Mouse (Mus musculus): ENCODE results near the gene Zfp341. TPM values are rescaled to one million over a fixed set of nuclear protein-coding genes. Genes with fewer than 3 reads are reported as not detected.
A peak's percentile ranks its signal among the peaks of the same experiment; 100 is the strongest.

Zfp341 gene
- polyA plus RNA-seq, 1 experiment from 2014 or later, result 1.5 TPM

DNA sequence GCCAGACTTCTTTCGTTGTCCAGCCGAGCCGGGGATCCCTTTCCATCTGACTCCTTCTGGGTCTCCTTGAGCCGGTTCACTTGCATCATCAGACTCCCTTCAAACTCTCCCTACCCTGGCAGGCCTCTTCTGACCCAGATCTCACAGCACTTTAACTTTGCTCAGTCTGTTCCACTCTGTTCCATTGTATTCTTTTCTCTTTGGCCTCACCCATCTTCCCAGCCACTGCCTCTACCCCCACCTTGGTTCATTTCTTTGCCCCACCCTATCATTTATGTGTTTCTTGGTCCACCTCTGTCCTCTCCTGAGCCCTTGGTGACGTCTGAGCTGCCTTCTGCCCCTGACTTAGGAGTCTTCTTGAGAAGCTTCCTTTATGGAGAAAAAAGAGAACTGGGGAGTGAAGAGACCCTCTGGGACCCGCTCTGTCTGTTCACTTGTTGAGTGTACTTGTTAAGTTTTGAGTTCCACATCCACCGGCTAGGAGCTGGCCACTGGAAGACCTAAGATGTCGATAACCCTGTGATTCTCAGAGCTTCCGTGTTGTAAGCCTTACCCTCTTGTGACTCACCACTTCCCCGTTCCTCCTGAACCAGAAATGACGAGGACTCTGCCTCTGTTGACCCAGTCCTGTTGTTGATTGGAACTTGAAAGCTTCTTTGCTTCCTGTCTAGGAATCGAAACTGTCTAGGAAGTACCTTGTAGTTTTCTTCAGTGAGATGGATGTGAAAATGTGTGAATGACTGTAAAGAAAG is 44.6 kb downstream of the Zfp341 start:
- Histone ChIP-seq H3K27me3 (no peaks in the 10 kb centered on the region), H3K36me3 (peaks cover 20% of the 10 kb centered on the region), H3K4me1 (peaks cover 21% of the 10 kb centered on the region), H3K9ac (peak overlapping the region; percentile 96), H3K4me2 (peak overlapping the region; percentile 93), H3K27ac (peak overlapping the region; percentile 89), H3K9me3 (no peaks in the 10 kb centered on the region), H3K4me3 (peak overlapping the region; percentile 85)
- ATAC-seq (ENCODE audit: insufficient number of reproducible peaks, insufficient read depth, low FRiP score, low TSS enrichment, low read depth), result no peak
- WGBS, result 8% methylated on average over 12 of the region's 12 CpGs

- 79% methylated on average over 4 of the region's 4 CpGs for WGBS
- Histone ChIP-seq H3K27ac (0 out of 2 replicates have a peak overlapping the region, but pooled peaks have one; percentile 22), H3K4me2 (peak overlapping the region; percentile 93), H3K9ac (peak overlapping the region; percentile 96), H3K4me1 (peaks cover 21% of the 10 kb centered on the region), H3K9me3 (no peaks in the 10 kb centered on the region), H3K4me3 (peak overlapping the region; percentile 85; the same call in 1 of the 2 replicates), H3K36me3 (peaks cover 24% of the 10 kb centered on the region), H3K27me3 (no peaks in the 10 kb centered on the region)
- ATAC-seq (ENCODE audit: insufficient number of reproducible peaks, insufficient read depth, low FRiP score, low TSS enrichment, low read depth), result no peak
These were observed 46.0 kb downstream of the Zfp341 start for GRCm38 (mm10) chr2:154659070-154659469.

DNA sequence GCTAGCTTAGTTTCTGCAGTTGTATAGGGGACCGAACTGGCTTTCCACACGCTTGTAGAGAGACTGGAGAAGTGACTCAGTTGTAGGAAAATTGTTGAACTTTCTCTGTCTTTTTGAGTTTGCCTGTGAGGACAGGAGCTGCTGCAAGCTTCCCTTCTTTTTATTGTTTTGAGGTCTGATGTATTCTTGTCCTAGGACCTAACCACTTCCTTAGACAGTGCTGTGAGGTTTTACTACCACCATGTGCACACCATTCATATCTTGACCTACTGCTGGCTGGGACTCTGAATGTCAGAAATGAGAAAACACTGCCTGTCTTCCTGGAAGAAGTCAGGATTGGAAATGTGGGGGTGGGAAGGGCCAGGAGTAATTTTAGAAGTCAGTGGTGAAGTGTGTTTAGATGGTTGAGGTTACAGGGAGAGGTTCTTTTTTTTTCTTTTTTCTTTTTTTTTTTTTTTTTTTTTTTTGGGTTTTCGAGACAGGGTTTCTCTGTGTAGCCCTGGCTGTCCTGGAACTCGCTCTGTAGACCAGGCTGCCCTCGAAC is 46.5 kb downstream of the Zfp341 start:
- no peak for ATAC-seq (ENCODE audit: insufficient number of reproducible peaks, insufficient read depth, low FRiP score, low TSS enrichment, low read depth)
- peak overlapping the region; percentile 96 for H3K9ac ChIP-seq
- peaks cover 21% of the 10 kb centered on the region for H3K4me1 ChIP-seq
- H3K4me3 ChIP-seq, result peak overlapping the region; percentile 85; the same call in 1 of the 2 replicates
- peaks cover 24% of the 10 kb centered on the region for H3K36me3 ChIP-seq
- peak overlapping the region; percentile 93 for H3K4me2 ChIP-seq
- no peaks in the 10 kb centered on the region for H3K27me3 ChIP-seq
- no peaks in the 10 kb centered on the region for H3K9me3 ChIP-seq
- 0 out of 2 replicates have a peak overlapping the region, but pooled peaks have one; percentile 22 for H3K27ac ChIP-seq
- 80% methylated on average over 4 of the region's 5 CpGs for WGBS

GRCm38 (mm10) chr2:154668680-154669079 is 55.6 kb downstream of the Zfp341 start:
- Histone ChIP-seq H3K36me3 (peaks cover 7% of the 10 kb centered on the region), H3K4me2 (no peak overlapping the region), H3K4me1 (peaks cover 27% of the 10 kb centered on the region), H3K4me3 (no peak overlapping the region), H3K27ac (no peak overlapping the region), H3K27me3 (no peaks in the 10 kb centered on the region), H3K9me3 (no peaks in the 10 kb centered on the region), H3K9ac (no peak overlapping the region)
- 67% methylated on average over 7 of the region's 7 CpGs for WGBS
- ATAC-seq (ENCODE audit: insufficient number of reproducible peaks, insufficient read depth, low FRiP score, low TSS enrichment, low read depth), result no peak

DNA sequence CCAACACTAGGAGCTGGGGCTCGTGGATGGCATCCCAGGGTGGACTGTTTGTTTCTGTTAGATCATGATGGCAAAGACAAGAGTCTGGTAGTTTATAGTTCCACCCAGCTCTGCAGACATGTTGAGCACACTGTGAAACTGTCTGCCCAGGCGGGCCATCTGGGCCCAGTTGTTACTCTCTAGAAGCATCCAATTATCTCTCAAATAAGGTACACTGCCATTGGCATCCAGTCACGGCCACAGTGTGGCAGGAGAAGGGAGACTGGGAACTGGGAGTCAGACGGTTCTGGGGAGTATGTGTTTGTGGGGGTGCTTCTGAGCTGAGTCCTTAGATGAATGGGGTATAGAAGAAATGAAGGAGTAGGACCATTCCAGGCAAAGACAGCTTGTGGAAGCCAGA is 57.0 kb downstream of the Zfp341 start:
- Histone ChIP-seq H3K9ac (no peak overlapping the region), H3K36me3 (peaks cover 7% of the 10 kb centered on the region), H3K27ac (no peak overlapping the region), H3K4me3 (no peak overlapping the region), H3K27me3 (no peaks in the 10 kb centered on the region), H3K4me1 (peaks cover 40% of the 10 kb centered on the region), H3K4me2 (no peak overlapping the region), H3K9me3 (no peaks in the 10 kb centered on the region)
- ATAC-seq (ENCODE audit: insufficient number of reproducible peaks, insufficient read depth, low FRiP score, low TSS enrichment, low read depth), result no peak
- WGBS, result 79% methylated on average over 4 of the region's 4 CpGs

DNA sequence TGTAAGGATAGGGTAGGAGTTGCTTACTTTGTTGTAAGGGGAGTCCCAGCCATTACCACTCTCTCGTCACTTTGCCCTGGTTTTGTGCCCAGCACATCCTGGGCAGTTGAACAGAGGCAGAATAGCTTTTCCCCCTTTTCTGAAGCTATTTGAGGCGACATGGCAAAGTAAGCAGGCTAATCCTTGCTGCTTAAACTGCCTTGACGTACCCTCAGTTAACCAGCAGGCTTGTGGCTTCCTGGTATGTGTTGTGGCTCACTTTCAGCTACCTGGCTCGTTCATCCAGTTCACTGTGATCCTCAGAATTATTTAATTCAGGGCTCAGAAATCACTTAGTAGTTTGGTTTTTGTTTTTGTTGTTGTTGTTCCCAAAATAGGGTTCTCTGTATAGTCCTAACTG is 57.6 kb downstream of the Zfp341 start:
- no peak overlapping the region for H3K9ac ChIP-seq
- no peaks in the 10 kb centered on the region for H3K9me3 ChIP-seq
- WGBS, result 73% methylated on average over 4 of the region's 4 CpGs
- no peak overlapping the region for H3K4me2 ChIP-seq
- H3K4me1 ChIP-seq, result peaks cover 41% of the 10 kb centered on the region
- ATAC-seq (ENCODE audit: insufficient number of reproducible peaks, insufficient read depth, low FRiP score, low TSS enrichment, low read depth), result no peak
- H3K36me3 ChIP-seq, result peaks cover 12% of the 10 kb centered on the region
- H3K27me3 ChIP-seq, result no peaks in the 10 kb centered on the region
- no peak overlapping the region for H3K27ac ChIP-seq
- no peak overlapping the region for H3K4me3 ChIP-seq

DNA sequence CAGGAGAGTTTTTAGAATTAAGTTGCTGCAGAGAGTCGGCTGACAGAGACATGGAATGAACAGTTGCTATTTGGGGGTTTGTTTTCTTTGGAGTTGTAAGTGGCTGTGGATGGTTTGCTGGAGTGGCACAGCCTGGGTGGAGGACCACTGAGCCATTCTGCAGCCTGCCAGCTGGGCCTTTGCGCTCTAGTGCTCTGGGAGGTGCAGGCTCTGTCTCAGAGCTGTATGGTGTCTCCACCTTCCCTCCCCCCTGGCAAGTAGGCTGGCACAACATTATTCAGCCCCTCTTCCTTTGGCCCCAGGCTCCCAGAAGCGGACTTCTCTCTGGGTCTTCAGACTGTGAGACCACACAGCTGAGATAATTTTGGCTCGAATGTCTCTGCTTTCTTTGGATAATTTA is 60.9 kb downstream of the Zfp341 start:
- Histone ChIP-seq H3K9me3 (no peaks in the 10 kb centered on the region), H3K4me1 (peaks cover 54% of the 10 kb centered on the region), H3K9ac (no peak overlapping the region), H3K27ac (peak overlapping the region; percentile 87), H3K27me3 (no peaks in the 10 kb centered on the region), H3K4me3 (no peak overlapping the region), H3K36me3 (peaks cover 13% of the 10 kb centered on the region), H3K4me2 (peak overlapping the region; percentile 27)
- ATAC-seq (ENCODE audit: insufficient number of reproducible peaks, insufficient read depth, low FRiP score, low TSS enrichment, low read depth), result 0 out of 2 replicates have a peak, but pooled peaks have one; percentile 56
- 31% methylated on average over 4 of the region's 4 CpGs for WGBS

- Histone ChIP-seq H3K36me3 (peaks cover 13% of the 10 kb centered on the region), H3K9ac (peak overlapping the region; percentile 51; the same call in 1 of the 2 replicates), H3K27me3 (no peaks in the 10 kb centered on the region), H3K9me3 (no peaks in the 10 kb centered on the region), H3K4me1 (peaks cover 49% of the 10 kb centered on the region), H3K27ac (peak overlapping the region; percentile 90), H3K4me3 (peak overlapping the region; percentile 21), H3K4me2 (peak overlapping the region; percentile 48)
- WGBS, result 64% methylated on average over 19 of the region's 19 CpGs
- ATAC-seq (ENCODE audit: insufficient number of reproducible peaks, insufficient read depth, low FRiP score, low TSS enrichment, low read depth), result no peak
These were observed 63.8 kb downstream of the Zfp341 start for GRCm38 (mm10) chr2:154676653-154677609.

GRCm38 (mm10) chr2:154677651-154678139 is 64.6 kb downstream of the Zfp341 start:
- Histone ChIP-seq H3K36me3 (peaks cover 10% of the 10 kb centered on the region), H3K4me1 (peaks cover 57% of the 10 kb centered on the region), H3K27ac (peak overlapping the region; percentile 90), H3K4me2 (peak overlapping the region; percentile 48), H3K9ac (peak overlapping the region; percentile 51; the same call in 1 of the 2 replicates), H3K27me3 (no peaks in the 10 kb centered on the region), H3K4me3 (peak overlapping the region; percentile 21), H3K9me3 (no peaks in the 10 kb centered on the region)
- 18% methylated on average over 10 of the region's 10 CpGs for WGBS
- ATAC-seq (ENCODE audit: insufficient number of reproducible peaks, insufficient read depth, low FRiP score, low TSS enrichment, low read depth), result no peak

DNA sequence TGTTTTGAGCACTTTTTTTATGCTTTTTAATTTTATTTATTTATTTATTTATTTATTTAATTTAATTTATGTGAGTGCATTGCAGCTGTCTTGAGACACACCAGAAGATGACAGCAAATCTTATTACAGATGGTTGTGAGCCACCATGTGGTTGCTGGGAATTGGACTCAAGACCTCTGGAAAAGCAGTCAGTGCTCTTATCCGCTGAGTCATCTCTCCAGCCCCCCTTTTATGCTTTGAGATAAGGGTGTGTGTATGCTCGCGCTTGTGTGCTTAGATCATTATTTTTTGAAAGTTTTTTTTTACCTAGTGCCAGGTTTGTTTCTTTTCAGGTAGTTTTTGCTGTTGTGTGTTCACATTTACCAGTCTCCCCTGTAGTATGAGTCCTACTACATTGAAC is 65.9 kb downstream of the Zfp341 start:
- no peak overlapping the region for H3K9ac ChIP-seq
- peaks cover 55% of the 10 kb centered on the region for H3K4me1 ChIP-seq
- H3K9me3 ChIP-seq, result no peaks in the 10 kb centered on the region
- 85% methylated on average over 3 of the region's 3 CpGs for WGBS
- no peak overlapping the region for H3K4me3 ChIP-seq
- H3K27me3 ChIP-seq, result no peaks in the 10 kb centered on the region
- no peak overlapping the region for H3K4me2 ChIP-seq
- no peak overlapping the region for H3K27ac ChIP-seq
- ATAC-seq (ENCODE audit: insufficient number of reproducible peaks, insufficient read depth, low FRiP score, low TSS enrichment, low read depth), result no peak
- H3K36me3 ChIP-seq, result peaks cover 6% of the 10 kb centered on the region; the same call in 1 of the 2 replicates

DNA sequence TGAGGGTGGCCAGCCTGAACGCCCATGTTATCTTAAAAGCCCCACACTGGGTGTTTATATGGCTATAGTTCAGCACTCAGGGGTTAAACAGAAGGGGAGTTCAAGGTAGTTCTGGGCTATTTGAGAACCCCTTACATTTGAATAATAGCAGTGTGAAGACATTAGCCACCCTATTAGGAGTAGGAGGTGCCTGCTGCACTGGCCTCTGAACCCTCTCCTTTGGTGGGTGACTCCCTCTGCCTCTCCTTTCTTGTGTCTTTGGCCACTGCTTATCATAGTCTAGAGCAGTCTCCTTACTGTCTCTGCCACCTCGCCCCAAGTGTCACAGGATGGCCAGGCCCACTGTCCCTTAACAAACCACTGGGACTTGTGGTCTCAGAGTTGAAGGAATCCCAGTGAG is 67.2 kb downstream of the Zfp341 start:
- H3K4me1 ChIP-seq, result peaks cover 43% of the 10 kb centered on the region
- no peak for ATAC-seq (ENCODE audit: insufficient number of reproducible peaks, insufficient read depth, low FRiP score, low TSS enrichment, low read depth)
- no peak overlapping the region for H3K4me2 ChIP-seq
- H3K9ac ChIP-seq, result no peak overlapping the region
- H3K27ac ChIP-seq, result no peak overlapping the region
- no peaks in the 10 kb centered on the region for H3K9me3 ChIP-seq
- H3K4me3 ChIP-seq, result no peak overlapping the region
- 88% methylated on average over 2 of the region's 2 CpGs for WGBS
- no peaks in the 10 kb centered on the region for H3K27me3 ChIP-seq
- H3K36me3 ChIP-seq, result peaks cover 5% of the 10 kb centered on the region; the same call in 1 of the 2 replicates
